Mouse (Mus musculus) forebrain, postnatal 0 days (tissue): ENCODE data around the gene Scn3b. TPM values are rescaled to one million over a fixed set of nuclear protein-coding genes. Genes with fewer than 3 reads are reported as not detected.

Source experiments
- ATAC-seq: fragments of 200-750 bp; cut with Nextera tagmentation; 2 replicates; pipeline ENCODE4 v1.8.0; 2017; ENCODE audit warnings: mild to moderate bottlenecking, moderate library complexity
- DNase-seq: peaks from one replicate; pipeline ENCODE4 v3.0.0-alpha.2; 2015
- H3K27ac ChIP-seq: fragments of 300-500 bp; sonication (generic); 2 replicates; pipeline ENCODE4 v1.5.1; 2014; ENCODE audit warnings: low read depth, mild to moderate bottlenecking, antibody characterized with exemption, low read length, moderate library complexity, mixed read lengths
- H3K27me3 ChIP-seq: fragments of 300-500 bp; sonication (generic); 2 replicates; pipeline ENCODE4 v1.6.1; 2014; ENCODE audit warnings: mild to moderate bottlenecking, low read length, mixed read lengths; ENCODE audit not compliant: insufficient read depth
- H3K36me3 ChIP-seq: fragments of 300-500 bp; sonication (generic); 2 replicates; pipeline ENCODE4 v1.6.1; 2014; ENCODE audit warnings: mild to moderate bottlenecking, moderate library complexity; ENCODE audit not compliant: insufficient read depth
- H3K4me1 ChIP-seq: fragments of 300-500 bp; sonication (generic); 2 replicates; pipeline ENCODE4 v1.6.1; 2014; ENCODE audit warnings: antibody characterized with exemption; ENCODE audit not compliant: insufficient read depth
- H3K4me2 ChIP-seq: fragments of 300-500 bp; sonication (generic); 2 replicates; pipeline ENCODE4 v1.6.1; 2014; ENCODE audit warnings: low read depth, mild to moderate bottlenecking, moderate library complexity
- H3K4me3 ChIP-seq: fragments of 300-500 bp; sonication (generic); 2 replicates; pipeline ENCODE4 v1.5.1; 2014; ENCODE audit warnings: low read depth, low read length, mixed read lengths
- H3K9ac ChIP-seq: fragments of 300-500 bp; sonication (generic); 2 replicates; pipeline ENCODE4 v1.6.1; 2014; ENCODE audit warnings: mild to moderate bottlenecking
- H3K9me3 ChIP-seq: fragments of 300-500 bp; sonication (generic); 2 replicates; pipeline ENCODE4 v1.6.1; 2016; ENCODE audit warnings: low read length
- CTCF ChIP-seq: sonication (generic); IDR thresholded peaks from 2 replicates; pipeline ENCODE4 v1.5.1; 2016; ENCODE audit warnings: antibody characterized with exemption, control low read depth, low read depth
- WGBS: fragments of 180-500 bp; shearing (Covaris S2); extraction: QIAGEN DNeasy Blood & Tissue Kit; methylation state at CpG from one replicate; pipeline ENCODE4 v1.1.7; 2014; 5-methylcytosine and 5-hydroxymethylcytosine counted together
- polyA plus RNA-seq: library from polyadenylated mRNA; unstranded; fragments of >200 nt; fragmentation: Nextera tagmentation; extraction: Ambion mirVana; gene quantifications from 2 replicates; pipeline ENCODE4 v1.2.1, GENCODE M21; 2015
- total RNA-seq: library from RNA; depleted of rRNA; stranded (reverse); fragments of >200 nt; gene quantifications from 2 replicates; pipeline ENCODE4 v1.2.3, GENCODE M21; 2014

Scn3b gene
- total and polyA plus RNA-seq, 2 experiments from 2014 or later: 133 to 226 TPM

GRCm38 (mm10) chr9:40322372-40322771 lies 53.4 kb downstream of the Scn3b start:
- no peak overlapping the region for H3K9ac ChIP-seq
- H3K4me2 ChIP-seq: no peak overlapping the region
- H3K27ac ChIP-seq: no peak overlapping the region
- peaks cover 47% of the 10 kb centered on the region for H3K36me3 ChIP-seq
- WGBS: 92% methylated on average over 3 of the region's 3 CpGs
- H3K27me3 ChIP-seq: no peaks in the 10 kb centered on the region
- DNase-seq: no peak
- ATAC-seq: no peak
- no peaks in the 10 kb centered on the region for H3K4me1 ChIP-seq
- TF ChIP-seq CTCF: no peak
- H3K4me3 ChIP-seq: no peak overlapping the region
- H3K9me3 ChIP-seq: no peaks in the 10 kb centered on the region

GRCm38 (mm10) chr9:40323171-40323570 lies 54.2 kb downstream of the Scn3b start:
- no peaks in the 10 kb centered on the region for H3K9me3 ChIP-seq
- H3K4me3 ChIP-seq: no peak overlapping the region
- no peak overlapping the region for H3K9ac ChIP-seq

GRCm38 (mm10) chr9:40323773-40324172 lies 54.8 kb downstream of the Scn3b start:
- peaks cover 55% of the 10 kb centered on the region for H3K36me3 ChIP-seq
- no peak for DNase-seq
- no peak for ATAC-seq
- no peak overlapping the region for H3K9ac ChIP-seq
- H3K4me1 ChIP-seq: no peaks in the 10 kb centered on the region
- H3K4me2 ChIP-seq: no peak overlapping the region
- no peak overlapping the region for H3K4me3 ChIP-seq
- no peak overlapping the region for H3K27ac ChIP-seq
- no peak for TF ChIP-seq CTCF
- H3K27me3 ChIP-seq: no peaks in the 10 kb centered on the region
- H3K9me3 ChIP-seq: no peaks in the 10 kb centered on the region
- 77% methylated on average over 6 of the region's 6 CpGs for WGBS

More at GRCm38 (mm10) chr9:40323171-40323570, 54.2 kb downstream of the Scn3b start:
- H3K27ac ChIP-seq: no peak overlapping the region
- no peak overlapping the region for H3K4me2 ChIP-seq
- ATAC-seq (no peak), DNase-seq (no peak)
- H3K4me1 ChIP-seq: no peaks in the 10 kb centered on the region
- 93% methylated on average over 5 of the region's 5 CpGs for WGBS
- peaks cover 49% of the 10 kb centered on the region for H3K36me3 ChIP-seq
- TF ChIP-seq CTCF: no peak
- no peaks in the 10 kb centered on the region for H3K27me3 ChIP-seq

- Histone ChIP-seq H3K4me2 (no peak overlapping the region), H3K4me1 (no peaks in the 10 kb centered on the region), H3K36me3 (peaks cover 58% of the 10 kb centered on the region), H3K4me3 (no peak overlapping the region), H3K27ac (no peak overlapping the region), H3K9ac (no peak overlapping the region), H3K9me3 (no peaks in the 10 kb centered on the region), H3K27me3 (no peaks in the 10 kb centered on the region)
- no peak for TF ChIP-seq CTCF
- ATAC-seq: no peak
- DNase-seq: no peak
- 95% methylated on average over 4 of the region's 4 CpGs for WGBS
Measured at GRCm38 (mm10) chr9:40324232-40324792, 55.3 kb downstream of the Scn3b start.

GRCm38 (mm10) chr9:40324826-40325225 lies 55.8 kb downstream of the Scn3b start:
- Histone ChIP-seq H3K27me3 (no peaks in the 10 kb centered on the region), H3K4me2 (no peak overlapping the region), H3K27ac (no peak overlapping the region), H3K9ac (no peak overlapping the region), H3K9me3 (no peaks in the 10 kb centered on the region), H3K4me3 (no peak overlapping the region), H3K4me1 (no peaks in the 10 kb centered on the region), H3K36me3 (peaks cover 60% of the 10 kb centered on the region)
- DNase-seq: no peak
- WGBS: 88% methylated on average over 6 of the region's 6 CpGs
- no peak for TF ChIP-seq CTCF
- no peak for ATAC-seq

GRCm38 (mm10) chr9:40326260-40326915 lies 57.4 kb downstream of the Scn3b start:
- Histone ChIP-seq H3K4me2 (no peak overlapping the region), H3K4me1 (no peaks in the 10 kb centered on the region), H3K9me3 (no peaks in the 10 kb centered on the region), H3K4me3 (no peak overlapping the region), H3K27ac (no peak overlapping the region), H3K9ac (no peak overlapping the region), H3K27me3 (no peaks in the 10 kb centered on the region), H3K36me3 (peaks cover 54% of the 10 kb centered on the region)
- no peak for DNase-seq
- TF ChIP-seq CTCF: no peak
- ATAC-seq: no peak
- WGBS: 77% methylated on average over 7 of the region's 7 CpGs

GRCm38 (mm10) chr9:40330609-40331382 lies 61.8 kb downstream of the Scn3b start:
- TF ChIP-seq CTCF: peak; percentile 95
- DNase-seq (peak; percentile 82), ATAC-seq (peak; percentile 79)
- peaks cover 49% of the 10 kb centered on the region for H3K36me3 ChIP-seq
- no peaks in the 10 kb centered on the region for H3K9me3 ChIP-seq
- H3K27ac ChIP-seq: no peak overlapping the region
- H3K4me2 ChIP-seq: no peak overlapping the region
- peaks cover 6% of the 10 kb centered on the region; the same call in 1 of the 2 replicates for H3K4me1 ChIP-seq
- WGBS: 54% methylated on average over 19 of the region's 19 CpGs
- no peaks in the 10 kb centered on the region for H3K27me3 ChIP-seq
- H3K4me3 ChIP-seq: no peak overlapping the region
- no peak overlapping the region for H3K9ac ChIP-seq
